Mouse (Mus musculus): Measurements from ENCODE around the gene Stra8. TPM values are rescaled to one million over a fixed set of nuclear protein-coding genes. Genes with fewer than 3 reads are reported as not detected.

Gene Stra8
- polyA plus RNA-seq, 1 experiment from 2014 or later, result not detected

DNA sequence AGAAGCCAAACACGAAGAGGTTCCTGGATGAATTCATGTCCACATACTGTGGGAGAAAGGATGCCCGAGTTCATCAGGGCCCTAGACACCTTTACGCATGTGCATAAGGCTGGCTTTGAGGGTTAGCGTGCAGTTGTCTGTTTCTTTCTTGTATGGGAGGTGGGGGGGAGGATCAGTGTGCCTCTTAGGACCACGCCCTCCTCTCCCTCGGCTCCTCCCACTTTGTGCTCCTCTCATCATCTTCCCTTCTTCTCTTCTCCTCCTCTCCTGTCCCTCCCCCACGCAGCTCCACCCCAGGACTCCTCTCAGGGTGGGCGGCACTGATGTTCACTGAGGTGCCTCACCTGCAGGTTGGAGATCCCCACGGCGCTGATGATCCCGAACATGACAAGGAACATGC, 28.5 kb downstream of the Stra8 start:
- Histone ChIP-seq H3K27me3 (replicated peaks) (no peaks in the 10 kb centered on the region), H3K4me1 (peaks cover 3% of the 10 kb centered on the region; the same call in 1 of the 2 replicates), H3K36me3 (no peaks in the 10 kb centered on the region), H3K9me3 (replicated peaks) (no peaks in the 10 kb centered on the region), H3K4me3 (replicated peaks) (peak overlapping the region; percentile 26), H3K27ac (replicated peaks) (no peak overlapping the region), H3K4me2 (peak overlapping the region; percentile 52), H3K9ac (replicated peaks) (no peak overlapping the region)
- no peak for ATAC-seq (ENCODE audit: low FRiP score)
- WGBS, result 31% methylated on average over 11 of the region's 11 CpGs

DNA sequence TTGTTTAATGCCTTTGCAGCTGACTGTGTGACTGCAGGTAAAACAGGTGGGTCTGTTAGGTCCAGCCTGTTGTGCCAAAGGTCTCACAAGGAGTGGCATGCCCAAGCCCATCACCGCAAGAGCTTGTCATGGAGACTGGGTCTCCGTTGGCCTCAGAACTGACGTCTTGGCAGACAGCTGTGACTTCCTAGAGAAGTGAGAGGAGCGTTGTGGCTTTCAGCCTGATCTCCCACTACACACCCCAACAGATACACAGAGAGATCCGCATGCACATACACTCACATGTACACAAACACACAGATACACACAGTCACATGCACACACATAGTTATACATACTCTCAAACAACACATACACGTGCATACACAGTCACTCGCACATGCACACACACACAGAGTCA, 31.6 kb downstream of the Stra8 start:
- ATAC-seq (ENCODE audit: low FRiP score), result no peak
- Histone ChIP-seq H3K4me3 (replicated peaks) (no peak overlapping the region), H3K4me2 (no peak overlapping the region), H3K9me3 (replicated peaks) (no peaks in the 10 kb centered on the region), H3K4me1 (peaks cover 13% of the 10 kb centered on the region; the same call in 1 of the 2 replicates), H3K9ac (replicated peaks) (no peak overlapping the region), H3K36me3 (no peaks in the 10 kb centered on the region), H3K27ac (replicated peaks) (no peak overlapping the region), H3K27me3 (replicated peaks) (no peaks in the 10 kb centered on the region)
- WGBS, result 91% methylated on average over 7 of the region's 7 CpGs

DNA sequence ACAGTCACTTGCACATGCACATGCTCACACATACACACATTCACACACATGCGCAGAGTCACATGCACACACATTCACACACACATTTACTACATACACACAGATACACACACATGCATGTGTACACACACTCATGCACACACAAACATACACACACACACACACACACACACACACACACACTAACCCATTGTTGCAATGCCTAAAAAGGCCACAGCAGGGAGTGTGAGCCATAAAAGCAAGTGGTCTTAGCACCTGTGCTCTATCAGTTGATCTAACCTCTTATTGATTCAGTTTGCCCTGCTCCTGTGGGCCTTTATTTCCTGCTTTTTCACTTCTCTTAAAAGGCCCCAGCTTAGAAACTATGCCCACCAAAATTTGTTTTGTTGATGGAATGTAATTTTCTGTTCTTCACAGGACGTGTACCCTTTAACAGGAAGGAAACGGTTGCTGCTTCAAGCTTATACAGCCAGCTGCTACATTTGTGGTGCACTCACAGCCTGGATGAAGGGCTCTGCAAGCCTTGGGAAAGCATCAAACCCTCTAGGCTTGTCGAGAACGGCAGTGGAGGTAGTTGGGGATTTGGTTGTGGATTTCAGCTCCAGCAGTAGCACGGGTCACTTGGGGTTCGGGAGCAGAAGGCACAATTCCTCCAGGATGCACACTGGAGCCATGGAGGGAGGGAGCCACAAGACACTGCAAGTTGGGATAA, 32.1 kb downstream of the Stra8 start:
- Histone ChIP-seq H3K27ac (replicated peaks) (no peak overlapping the region), H3K4me1 (peaks cover 13% of the 10 kb centered on the region; the same call in 1 of the 2 replicates), H3K36me3 (no peaks in the 10 kb centered on the region), H3K27me3 (replicated peaks) (no peaks in the 10 kb centered on the region), H3K9ac (replicated peaks) (no peak overlapping the region), H3K4me3 (replicated peaks) (no peak overlapping the region), H3K4me2 (no peak overlapping the region), H3K9me3 (replicated peaks) (no peaks in the 10 kb centered on the region)
- 75% methylated on average over 7 of the region's 7 CpGs for WGBS
- ATAC-seq (ENCODE audit: low FRiP score), result no peak

DNA sequence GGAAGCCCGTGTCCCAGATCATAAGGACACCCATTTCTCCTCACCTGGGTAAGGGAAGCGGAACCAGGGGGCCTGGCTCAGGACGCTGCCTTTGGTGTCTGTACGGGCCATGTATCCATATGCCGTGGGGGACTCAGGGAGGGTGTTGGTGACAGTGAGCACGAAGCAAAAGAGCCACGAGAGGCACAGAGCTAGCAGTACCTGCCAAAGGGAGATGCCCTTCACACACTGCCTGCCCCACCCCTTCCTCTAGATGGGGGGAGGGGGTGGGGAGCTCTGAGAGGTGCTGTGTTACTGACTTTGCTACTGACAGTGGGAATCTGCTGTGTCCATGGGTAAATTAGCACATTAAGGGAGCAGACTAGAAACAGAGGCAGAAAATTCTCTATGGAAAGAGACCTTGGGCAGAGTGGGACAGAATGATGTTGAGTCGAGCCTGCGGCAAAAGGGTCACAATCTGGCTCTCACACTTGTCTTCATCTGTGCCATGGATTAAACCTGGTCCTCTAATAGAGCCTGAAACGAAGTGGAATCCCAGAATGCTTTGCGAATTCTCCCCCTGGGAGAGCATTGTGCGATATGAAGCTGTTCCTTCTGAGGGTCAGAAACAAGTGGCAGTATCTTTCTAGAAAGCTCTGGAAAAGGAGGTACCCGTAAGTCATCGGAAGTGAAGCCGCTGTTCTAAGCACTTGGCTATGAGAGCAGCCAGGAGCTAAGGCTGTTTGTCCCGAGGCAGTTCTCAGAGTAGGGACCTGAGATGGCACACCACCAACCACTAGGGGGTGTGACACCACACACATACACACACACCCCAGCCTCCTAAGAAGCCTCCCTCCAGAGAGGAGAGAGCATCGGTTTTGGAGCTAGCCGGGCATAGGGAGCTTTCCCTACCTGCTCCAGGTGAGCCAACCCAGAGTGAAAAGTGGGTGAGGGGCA, 35.2 kb downstream of the Stra8 start:
- peak; percentile 50; the same call in 1 of the 2 replicates for ATAC-seq (ENCODE audit: low FRiP score)
- Histone ChIP-seq H3K4me2 (peak overlapping the region; percentile 40), H3K9ac (replicated peaks) (no peak overlapping the region), H3K4me1 (peaks cover 10% of the 10 kb centered on the region; the same call in 1 of the 2 replicates), H3K27ac (replicated peaks) (no peak overlapping the region), H3K36me3 (no peaks in the 10 kb centered on the region), H3K27me3 (replicated peaks) (no peaks in the 10 kb centered on the region), H3K9me3 (replicated peaks) (no peaks in the 10 kb centered on the region), H3K4me3 (replicated peaks) (no peak overlapping the region)
- 59% methylated on average over 18 of the region's 18 CpGs for WGBS

DNA sequence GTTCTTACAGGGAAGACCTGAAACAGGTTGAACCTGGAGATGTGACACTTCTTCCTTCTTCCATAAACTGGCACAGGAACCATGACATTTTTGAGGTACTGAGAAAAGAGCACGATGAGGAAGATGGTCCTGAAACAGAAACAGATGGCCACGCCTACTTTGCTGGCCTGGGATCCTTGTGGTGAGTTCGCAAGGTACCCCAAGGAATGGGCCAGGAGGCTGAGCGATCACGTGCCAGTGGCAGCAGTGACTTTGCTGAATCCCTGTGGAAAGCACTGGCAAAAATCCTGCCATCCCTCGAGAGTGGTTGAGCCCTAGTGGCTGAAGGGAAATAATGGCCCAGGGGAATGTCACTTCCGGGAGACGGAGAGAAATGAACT, 35.9 kb downstream of the Stra8 start:
- Histone ChIP-seq H3K9me3 (replicated peaks) (no peaks in the 10 kb centered on the region), H3K4me2 (peak overlapping the region; percentile 40), H3K36me3 (no peaks in the 10 kb centered on the region), H3K27ac (replicated peaks) (no peak overlapping the region), H3K4me3 (replicated peaks) (no peak overlapping the region), H3K4me1 (peaks cover 10% of the 10 kb centered on the region; the same call in 1 of the 2 replicates), H3K27me3 (replicated peaks) (no peaks in the 10 kb centered on the region), H3K9ac (replicated peaks) (no peak overlapping the region)
- 37% methylated on average over 8 of the region's 8 CpGs for WGBS
- no peak for ATAC-seq (ENCODE audit: low FRiP score)

DNA sequence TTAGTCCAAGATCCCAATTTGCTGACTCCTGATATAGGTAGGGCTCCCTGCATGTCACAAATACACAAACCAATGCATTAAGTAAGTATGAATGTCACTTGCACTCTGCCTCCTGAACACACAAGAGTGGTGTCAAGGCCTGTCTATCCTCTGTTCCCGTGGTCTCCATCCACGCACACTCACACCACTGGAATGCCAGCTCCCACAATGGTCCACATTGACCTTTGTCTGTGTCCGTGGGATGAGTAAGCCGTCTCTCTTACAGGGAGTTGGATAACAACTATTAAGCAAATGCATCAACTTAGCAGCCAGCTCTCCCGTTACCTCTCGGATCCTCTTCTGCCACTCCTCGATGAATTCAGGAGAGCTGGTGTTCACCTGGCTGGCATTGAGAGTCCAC, 39.2 kb downstream of the Stra8 start:
- ATAC-seq (ENCODE audit: low FRiP score), result no peak
- Histone ChIP-seq H3K27me3 (replicated peaks) (no peaks in the 10 kb centered on the region), H3K9me3 (replicated peaks) (no peaks in the 10 kb centered on the region), H3K4me2 (no peak overlapping the region), H3K9ac (replicated peaks) (no peak overlapping the region), H3K4me3 (replicated peaks) (no peak overlapping the region), H3K36me3 (no peaks in the 10 kb centered on the region), H3K4me1 (peaks cover 10% of the 10 kb centered on the region; the same call in 1 of the 2 replicates), H3K27ac (replicated peaks) (no peak overlapping the region)
- WGBS, result 95% methylated on average over 7 of the region's 7 CpGs

DNA sequence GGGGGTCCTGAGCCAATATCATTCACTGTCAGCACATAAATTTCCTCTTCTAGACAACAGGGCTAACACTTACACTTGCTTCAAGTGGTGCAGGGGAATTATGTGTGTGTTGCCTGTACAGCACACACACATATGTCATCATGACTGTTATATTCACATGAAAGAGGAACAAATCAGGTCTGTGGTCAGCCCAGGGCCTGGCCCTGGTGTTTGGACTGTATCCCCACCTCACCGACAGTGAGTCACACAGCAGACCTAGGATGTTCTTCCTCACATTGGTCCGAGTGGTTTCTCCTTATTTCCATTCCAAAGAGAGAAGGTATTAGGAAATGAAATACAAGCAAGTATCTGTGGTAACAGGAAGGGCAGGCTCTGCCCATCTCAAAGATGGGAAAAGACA, 44.6 kb downstream of the Stra8 start:
- H3K36me3 ChIP-seq, result no peaks in the 10 kb centered on the region
- no peak for ATAC-seq (ENCODE audit: low FRiP score)
- 66% methylated on average over 2 of the region's 2 CpGs for WGBS
- H3K27me3 ChIP-seq (replicated peaks), result no peaks in the 10 kb centered on the region
- no peaks in the 10 kb centered on the region for H3K4me1 ChIP-seq
- H3K9me3 ChIP-seq (replicated peaks), result no peaks in the 10 kb centered on the region
- no peak overlapping the region for H3K9ac ChIP-seq (replicated peaks)
- H3K27ac ChIP-seq (replicated peaks), result no peak overlapping the region
- H3K4me3 ChIP-seq (replicated peaks), result no peak overlapping the region
- no peak overlapping the region for H3K4me2 ChIP-seq

DNA sequence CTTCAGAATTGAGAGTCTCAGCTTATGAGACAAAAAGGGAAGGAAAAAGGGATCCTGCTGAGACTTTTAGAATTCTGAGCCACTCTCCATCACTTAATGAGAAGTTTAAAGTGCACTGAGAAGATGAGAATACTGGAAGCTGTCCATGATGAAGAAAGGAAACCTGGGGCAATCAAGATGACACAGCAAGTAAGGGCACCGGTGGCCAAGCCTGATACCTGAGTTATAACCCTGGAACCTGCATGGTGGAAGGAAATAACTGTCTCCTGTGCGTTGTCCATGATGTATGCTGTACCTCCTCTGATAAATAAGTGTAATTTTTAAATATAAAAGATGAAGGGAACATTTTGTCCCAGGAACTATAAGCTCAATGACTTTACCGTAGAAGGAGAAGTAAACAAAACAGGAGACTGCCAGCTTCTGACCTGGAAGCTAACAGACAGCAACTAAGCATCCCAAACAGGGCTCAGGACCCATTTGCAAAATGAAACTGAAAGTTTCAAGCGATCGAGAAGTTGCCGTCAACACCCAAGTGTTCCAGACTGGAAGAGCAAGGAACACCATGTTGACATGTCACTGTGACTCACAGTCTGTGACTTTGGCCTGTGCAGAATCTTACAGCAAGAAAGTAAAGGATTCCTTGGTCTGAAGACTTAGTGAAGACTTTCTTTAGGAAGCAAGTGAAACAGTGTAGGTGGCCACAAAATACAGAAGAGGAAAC, 46.0 kb downstream of the Stra8 start:
- no peak overlapping the region for H3K9ac ChIP-seq (replicated peaks)
- H3K36me3 ChIP-seq, result no peaks in the 10 kb centered on the region

DNA sequence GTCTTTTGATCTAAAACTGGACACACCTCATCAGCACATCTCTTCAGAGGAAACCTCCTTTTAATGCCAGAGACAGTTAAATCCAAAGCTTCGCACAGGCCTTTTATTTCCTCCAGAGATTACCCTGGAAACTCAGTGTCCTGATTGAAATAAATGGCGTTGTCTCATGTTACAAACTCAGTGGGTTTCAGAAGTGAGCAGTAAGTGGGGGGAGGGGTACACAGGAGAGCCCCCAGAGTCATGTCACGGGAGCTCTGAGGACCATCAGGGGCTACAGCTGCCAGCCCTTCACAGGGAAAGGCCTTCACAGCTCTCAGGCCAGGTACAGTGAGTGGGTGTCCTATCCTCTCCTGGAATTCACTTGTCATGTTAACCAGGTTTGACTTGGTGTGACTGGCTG, 51.2 kb downstream of the Stra8 start:
- Histone ChIP-seq H3K4me1 (no peaks in the 10 kb centered on the region), H3K4me2 (no peak overlapping the region), H3K27me3 (replicated peaks) (no peaks in the 10 kb centered on the region), H3K9me3 (replicated peaks) (no peaks in the 10 kb centered on the region), H3K27ac (replicated peaks) (no peak overlapping the region), H3K36me3 (no peaks in the 10 kb centered on the region), H3K4me3 (replicated peaks) (no peak overlapping the region), H3K9ac (replicated peaks) (no peak overlapping the region)
- ATAC-seq (ENCODE audit: low FRiP score), result no peak
- 31% methylated on average over 3 of the region's 3 CpGs for whole genome bisulfite sequencing

More for the DNA sequence above, 46.0 kb downstream of the Stra8 start:
- 90% methylated on average over 6 of the region's 6 CpGs for WGBS
- Histone ChIP-seq H3K9me3 (replicated peaks) (no peaks in the 10 kb centered on the region), H3K27me3 (replicated peaks) (no peaks in the 10 kb centered on the region), H3K27ac (replicated peaks) (no peak overlapping the region), H3K4me2 (no peak overlapping the region), H3K4me1 (no peaks in the 10 kb centered on the region), H3K4me3 (replicated peaks) (no peak overlapping the region)
- no peak for ATAC-seq (ENCODE audit: low FRiP score)

DNA sequence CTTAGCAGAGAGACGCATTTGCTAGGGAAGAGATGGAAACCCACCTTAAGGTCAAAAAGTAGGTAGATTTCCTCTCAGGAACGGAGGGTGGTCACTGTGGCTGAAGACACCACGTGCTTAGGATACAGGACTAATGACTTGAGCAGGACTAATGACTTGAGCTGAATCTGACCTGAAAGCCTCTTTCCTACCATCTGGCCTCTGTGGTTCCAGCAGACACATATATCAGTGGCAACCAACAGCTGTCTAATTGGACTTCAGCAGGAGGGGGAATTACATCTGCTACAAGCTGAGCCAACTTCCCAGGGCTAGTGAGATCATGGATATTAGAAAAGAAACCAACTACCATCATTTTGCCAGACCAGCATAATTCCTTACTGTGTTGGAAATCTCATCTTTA, 59.3 kb downstream of the Stra8 start:
- no peak for ATAC-seq (ENCODE audit: low FRiP score)
- H3K4me2 ChIP-seq, result no peak overlapping the region
- no peak overlapping the region for H3K4me3 ChIP-seq (replicated peaks)
- H3K4me1 ChIP-seq, result no peaks in the 10 kb centered on the region
- 84% methylated on average over 3 of the region's 3 CpGs for WGBS
- H3K36me3 ChIP-seq, result no peaks in the 10 kb centered on the region
- no peak overlapping the region for H3K9ac ChIP-seq (replicated peaks)
- H3K27me3 ChIP-seq (replicated peaks), result no peaks in the 10 kb centered on the region
- H3K27ac ChIP-seq (replicated peaks), result no peak overlapping the region
- H3K9me3 ChIP-seq (replicated peaks), result no peaks in the 10 kb centered on the region

DNA sequence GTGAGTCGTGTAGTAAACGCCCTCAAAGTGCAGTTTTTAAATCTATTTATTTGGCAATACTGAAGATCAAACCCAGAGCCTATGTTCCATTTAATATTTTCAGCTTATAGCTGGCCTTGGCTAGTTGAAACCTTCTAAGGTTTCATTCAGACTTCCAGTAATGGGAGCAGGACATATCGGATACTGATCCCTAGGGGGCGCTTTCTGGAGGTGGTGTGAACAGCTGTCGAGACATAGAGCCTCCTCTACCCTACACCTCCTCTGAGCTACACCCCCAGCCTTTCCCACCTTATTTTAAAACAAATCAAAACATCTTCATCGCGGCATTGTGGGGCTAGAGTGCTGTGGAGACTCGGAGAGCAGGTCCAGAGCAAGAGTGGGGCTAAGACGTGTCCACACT, 60.7 kb downstream of the Stra8 start:
- H3K9me3 ChIP-seq (replicated peaks), result no peaks in the 10 kb centered on the region
- WGBS, result 67% methylated on average over 9 of the region's 9 CpGs
- no peaks in the 10 kb centered on the region for H3K36me3 ChIP-seq
- no peak overlapping the region for H3K27ac ChIP-seq (replicated peaks)
- H3K4me2 ChIP-seq, result no peak overlapping the region
- ATAC-seq (ENCODE audit: low FRiP score), result no peak
- no peaks in the 10 kb centered on the region for H3K27me3 ChIP-seq (replicated peaks)
- H3K4me1 ChIP-seq, result no peaks in the 10 kb centered on the region
- H3K4me3 ChIP-seq (replicated peaks), result no peak overlapping the region
- no peak overlapping the region for H3K9ac ChIP-seq (replicated peaks)
